Mouse (Mus musculus): ENCODE results near the gene March2.

DNA sequence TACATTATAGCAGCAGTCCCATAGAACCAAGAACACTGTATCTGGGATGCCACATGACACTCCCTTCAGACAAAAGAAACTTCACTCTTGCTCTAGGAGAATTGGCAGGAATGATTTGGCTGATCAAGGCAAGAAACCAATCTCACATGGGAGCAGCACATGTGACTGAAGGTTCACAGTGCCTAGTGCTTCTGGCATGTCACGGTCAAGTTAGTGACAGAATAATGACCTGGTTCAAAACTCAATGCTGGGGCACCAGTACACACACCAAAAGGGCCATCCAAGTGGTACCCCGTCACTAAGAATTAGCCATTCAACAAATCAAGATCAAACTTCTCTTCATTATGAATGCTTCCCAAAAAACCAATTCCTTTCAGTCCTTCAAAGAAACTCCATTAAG, 42.4 kb downstream of the March2 start:
- TF ChIP-seq CTCF (IDR thresholded peaks at IDR 0.05) (no peak), EP300 (IDR thresholded peaks at IDR 0.05; ENCODE audit: insufficient read depth, low read depth, low read length) (no peak), POLR2A (IDR thresholded peaks at IDR 0.05; ENCODE audit: insufficient read depth, low read depth, low read length) (no peak)

Measured in heart, adult 2 months (tissue).